Mouse (Mus musculus): ENCODE data around the gene Dlgap1.
"Not testable (repeated sequence)": the region's sequence is repeated elsewhere in the genome, so short reads cannot be mapped to it uniquely, and the experiment has no call there.

Dlgap1 gene

GRCm38 (mm10) chr17:70799266-70799665 lies 830.4 kb downstream of the Dlgap1 start:
- in situ Hi-C loops (cut with MboI; ENCODE audit: low pct_unique_long_range_greater_than_20kb in 1 of 2, low sequenced_read_pairs in 2 of 2, unreplicated experiment in 1 of 2), result no loop called here

GRCm38 (mm10) chr17:70802022-70802421 lies 833.1 kb downstream of the Dlgap1 start:
- in situ Hi-C loops (cut with MboI; ENCODE audit: low pct_unique_long_range_greater_than_20kb in 1 of 2, low sequenced_read_pairs in 2 of 2, unreplicated experiment in 1 of 2), result no loop called here

GRCm38 (mm10) chr17:70805866-70806265 lies 837.0 kb downstream of the Dlgap1 start:
- in situ Hi-C loops (cut with MboI; ENCODE audit: low pct_unique_long_range_greater_than_20kb in 1 of 2, low sequenced_read_pairs in 2 of 2, unreplicated experiment in 1 of 2), result no loop called here

GRCm38 (mm10) chr17:70806600-70806999 lies 837.7 kb downstream of the Dlgap1 start:
- in situ Hi-C loops (cut with MboI; ENCODE audit: low pct_unique_long_range_greater_than_20kb in 1 of 2, low sequenced_read_pairs in 2 of 2, unreplicated experiment in 1 of 2), result no loop called here

- in situ Hi-C loops (cut with MboI; ENCODE audit: low pct_unique_long_range_greater_than_20kb in 1 of 2, low sequenced_read_pairs in 2 of 2, unreplicated experiment in 1 of 2), result no loop called here
These were observed 839.0 kb downstream of the Dlgap1 start for GRCm38 (mm10) chr17:70807885-70808284.

GRCm38 (mm10) chr17:70808837-70809236 lies 840.0 kb downstream of the Dlgap1 start:
- in situ Hi-C loops (cut with MboI; ENCODE audit: low pct_unique_long_range_greater_than_20kb in 1 of 2, low sequenced_read_pairs in 2 of 2, unreplicated experiment in 1 of 2), result no loop called here

GRCm38 (mm10) chr17:70809776-70810175 lies 840.9 kb downstream of the Dlgap1 start:
- in situ Hi-C loops (cut with MboI; ENCODE audit: low pct_unique_long_range_greater_than_20kb in 1 of 2, low sequenced_read_pairs in 2 of 2, unreplicated experiment in 1 of 2), result no loop called here

- in situ Hi-C loops (cut with MboI; ENCODE audit: low pct_unique_long_range_greater_than_20kb in 1 of 2, low sequenced_read_pairs in 2 of 2, unreplicated experiment in 1 of 2), result no loop called here
These were observed 841.9 kb downstream of the Dlgap1 start for GRCm38 (mm10) chr17:70810795-70811194.

- in situ Hi-C loops (cut with MboI; ENCODE audit: low pct_unique_long_range_greater_than_20kb in 1 of 2, low sequenced_read_pairs in 2 of 2, unreplicated experiment in 1 of 2), result no loop called here
These were observed 846.1 kb downstream of the Dlgap1 start for GRCm38 (mm10) chr17:70815001-70815400.

GRCm38 (mm10) chr17:70817862-70818451 lies 849.1 kb downstream of the Dlgap1 start:
- in situ Hi-C loops (cut with MboI; ENCODE audit: low pct_unique_long_range_greater_than_20kb in 1 of 2, low sequenced_read_pairs in 2 of 2, unreplicated experiment in 1 of 2), result no loop called here

GRCm38 (mm10) chr17:70823083-70823482 lies 854.2 kb downstream of the Dlgap1 start:
- in situ Hi-C loops (cut with MboI; ENCODE audit: low pct_unique_long_range_greater_than_20kb in 1 of 2, low sequenced_read_pairs in 2 of 2, unreplicated experiment in 1 of 2), result no loop called here

- in situ Hi-C loops (cut with MboI; ENCODE audit: low pct_unique_long_range_greater_than_20kb in 1 of 2, low sequenced_read_pairs in 2 of 2, unreplicated experiment in 1 of 2), result no loop called here
These were observed 857.4 kb downstream of the Dlgap1 start for GRCm38 (mm10) chr17:70826227-70826626.

GRCm38 (mm10) chr17:70827463-70828179 lies 858.7 kb downstream of the Dlgap1 start:
- in situ Hi-C loops (cut with MboI; ENCODE audit: low pct_unique_long_range_greater_than_20kb in 1 of 2, low sequenced_read_pairs in 2 of 2, unreplicated experiment in 1 of 2), result not testable (repeated sequence)

GRCm38 (mm10) chr17:70828180-70828528 lies 859.3 kb downstream of the Dlgap1 start:
- in situ Hi-C loops (cut with MboI; ENCODE audit: low pct_unique_long_range_greater_than_20kb in 1 of 2, low sequenced_read_pairs in 2 of 2, unreplicated experiment in 1 of 2), result no loop called here

GRCm38 (mm10) chr17:70828569-70828968 lies 859.7 kb downstream of the Dlgap1 start:
- in situ Hi-C loops (cut with MboI; ENCODE audit: low pct_unique_long_range_greater_than_20kb in 1 of 2, low sequenced_read_pairs in 2 of 2, unreplicated experiment in 1 of 2), result no loop called here

GRCm38 (mm10) chr17:70829217-70829616 lies 860.3 kb downstream of the Dlgap1 start:
- in situ Hi-C loops (cut with MboI; ENCODE audit: low pct_unique_long_range_greater_than_20kb in 1 of 2, low sequenced_read_pairs in 2 of 2, unreplicated experiment in 1 of 2), result no loop called here

- in situ Hi-C loops (cut with MboI; ENCODE audit: low pct_unique_long_range_greater_than_20kb in 1 of 2, low sequenced_read_pairs in 2 of 2, unreplicated experiment in 1 of 2), result no loop called here
These were observed 861.3 kb downstream of the Dlgap1 start for GRCm38 (mm10) chr17:70829943-70830715.

- in situ Hi-C loops (cut with MboI; ENCODE audit: low pct_unique_long_range_greater_than_20kb in 1 of 2, low sequenced_read_pairs in 2 of 2, unreplicated experiment in 1 of 2), result no loop called here
These were observed 862.7 kb downstream of the Dlgap1 start for GRCm38 (mm10) chr17:70831591-70831990.

GRCm38 (mm10) chr17:70832544-70832943 lies 863.7 kb downstream of the Dlgap1 start:
- in situ Hi-C loops (cut with MboI; ENCODE audit: low pct_unique_long_range_greater_than_20kb in 1 of 2, low sequenced_read_pairs in 2 of 2, unreplicated experiment in 1 of 2), result no loop called here
